Mouse (Mus musculus) CH12.LX (cell line): ENCODE results near the gene Tmem8b.

Source experiments
- BHLHE40 ChIP-seq: IDR thresholded peaks from 2 replicates; pipeline ENCODE4 v1.6.1; 2011; ENCODE audit warnings: mild to moderate bottlenecking, low read depth, low read length, improper control_type of control experiment
- CTCF ChIP-seq, 2 experiments: IDR thresholded peaks in 1 of 2; conservative IDR thresholded peaks in 1 of 2; 2 replicates each; pipeline ENCODE4 v1.5.1; 2011 to 2012; ENCODE audit warnings: low read depth in 2 of 2, low read length in 2 of 2, improper control_type of control experiment in 1 of 2, inconsistent platforms in 1 of 2, mild to moderate bottlenecking in 1 of 2, moderate library complexity in 1 of 2
- EP300 ChIP-seq: IDR thresholded peaks from 2 replicates; pipeline ENCODE4 v1.6.1; 2011; ENCODE audit warnings: low read length, improper control_type of control experiment
- HCFC1 ChIP-seq: IDR thresholded peaks from 2 replicates; pipeline ENCODE4 v1.6.1; 2012; ENCODE audit warnings: low read depth, mild to moderate bottlenecking, inconsistent platforms, low read length, improper control_type of control experiment
- MAX ChIP-seq: IDR thresholded peaks from 2 replicates; pipeline ENCODE4 v1.6.1; 2011; ENCODE audit warnings: low read length, improper control_type of control experiment
- POLR2A ChIP-seq: IDR thresholded peaks from 2 replicates; pipeline ENCODE4 v1.6.1; 2011; ENCODE audit warnings: low read depth, mild to moderate bottlenecking, improper control_type of control experiment, low read length
- POLR2AphosphoS2 ChIP-seq: IDR thresholded peaks from 2 replicates; pipeline ENCODE4 v1.6.1; 2011; ENCODE audit warnings: low read depth, low read length, improper control_type of control experiment
- UBTF ChIP-seq: IDR thresholded peaks from 2 replicates; pipeline ENCODE4 v1.6.1; 2012; ENCODE audit warnings: low read depth, mild to moderate bottlenecking, inconsistent platforms, low read length, improper control_type of control experiment, moderate library complexity
- USF2 ChIP-seq: conservative IDR thresholded peaks from 2 replicates; pipeline ENCODE4 v1.6.1; 2011; ENCODE audit warnings: low read depth, low read length, improper control_type of control experiment
- ZC3H11A ChIP-seq: IDR thresholded peaks from 2 replicates; pipeline ENCODE4 v1.6.1; 2012; ENCODE audit warnings: low read depth, mild to moderate bottlenecking, inconsistent platforms, low read length, improper control_type of control experiment

- no peak for TF ChIP-seq MAX
- no peak for TF ChIP-seq ZC3H11A
- TF ChIP-seq CTCF (conservative IDR thresholded peaks at IDR 0.05 in 1 of 2, IDR thresholded peaks at IDR 0.05 in 1 of 2; ENCODE audit: low read depth in 2 of 2, low read length in 2 of 2), result no peak
- TF ChIP-seq POLR2A, result no peak
- no peak for TF ChIP-seq BHLHE40
- no peak for TF ChIP-seq UBTF
- TF ChIP-seq EP300, result no peak
- no peak for TF ChIP-seq POLR2AphosphoS2
- TF ChIP-seq USF2, result no peak
- TF ChIP-seq HCFC1, result no peak
These were observed 34.0 kb upstream of the Tmem8b start for GRCm38 (mm10) chr4:43634621-43635374.
